Mouse (Mus musculus): ENCODE results near the gene Usp48.

Usp48 gene

DNA sequence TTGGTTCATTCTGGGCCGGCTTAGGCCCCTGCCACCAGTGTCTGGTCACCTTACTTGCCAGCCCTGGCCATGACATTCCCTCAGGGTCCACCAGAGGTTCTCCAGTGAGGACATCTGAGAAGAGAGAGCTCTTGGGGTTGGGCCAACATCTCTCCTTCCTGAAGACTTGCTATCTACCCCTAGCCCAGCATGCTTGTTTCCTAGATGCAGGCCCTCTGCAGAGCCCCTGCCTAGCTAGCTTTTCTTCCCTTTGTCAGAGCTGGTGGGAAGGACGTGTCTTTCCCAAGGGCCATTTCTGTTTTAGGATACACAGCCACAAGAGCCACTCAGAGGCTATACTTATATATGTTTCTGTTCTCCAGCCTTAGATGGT, 67.5 kb downstream of the Usp48 start:
- no peak for DNase-seq (ENCODE audit: low spot score)

DNA sequence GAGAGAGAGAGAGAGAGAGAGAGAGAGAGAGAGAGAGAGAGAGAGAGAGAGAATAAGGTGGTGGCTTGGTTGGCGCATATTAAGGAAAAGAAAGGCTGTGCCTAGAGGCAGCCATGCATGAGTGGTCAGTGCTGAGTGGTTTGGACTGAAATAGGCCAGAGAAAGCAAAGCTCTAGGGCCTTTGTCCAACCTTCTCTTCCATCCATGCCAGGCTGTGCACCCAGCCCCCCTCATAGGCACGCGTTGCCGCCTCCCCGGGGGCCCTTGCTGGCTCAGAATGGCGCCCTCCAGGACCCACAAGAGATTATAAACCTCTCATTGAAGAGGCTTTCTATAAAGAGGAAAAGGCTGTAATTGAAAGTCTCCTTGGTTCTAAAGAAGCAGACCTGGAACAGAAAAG, 68.0 kb downstream of the Usp48 start:
- DNase-seq (ENCODE audit: low spot score), result no peak

- DNase-seq (ENCODE audit: low spot score), result no peak
Observed at GRCm38 (mm10) chr4:137663491-137663890, 69.9 kb downstream of the Usp48 start.

DNA sequence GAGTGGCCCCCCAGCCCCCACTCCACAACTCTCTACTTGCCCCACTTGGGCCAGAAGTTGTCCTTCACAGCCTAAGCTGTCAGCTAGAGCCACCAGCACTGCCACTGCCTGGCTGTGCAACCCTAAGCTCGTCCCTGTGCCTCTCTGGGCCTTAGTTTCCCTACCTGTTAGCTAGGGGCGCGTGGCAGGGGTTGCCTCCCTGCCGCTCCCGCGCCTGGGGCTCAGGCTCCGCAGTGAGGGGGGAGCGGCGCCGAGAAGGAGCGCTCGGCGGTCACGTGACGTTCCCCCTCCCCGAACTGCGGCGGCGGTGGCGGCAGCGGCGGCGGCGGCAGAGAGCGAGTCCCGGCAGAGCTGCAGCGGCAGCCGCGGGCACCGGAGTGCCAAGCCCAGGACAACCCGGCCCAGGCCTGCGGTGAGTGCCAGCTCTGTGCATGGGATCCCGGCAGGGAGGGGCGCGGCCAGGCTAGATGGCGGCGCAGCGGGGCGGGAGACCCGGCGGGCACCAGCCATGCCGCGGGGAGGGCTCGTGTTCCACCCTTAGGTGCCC, 71.0 kb downstream of the Usp48 start, which contains the start of gene Rap1gap:
Gene Rap1gap, plus strand, starts transcription at position 294 of the 547 bp plus-strand sequence.
- DNase-seq (ENCODE audit: low spot score), result no peak

DNA sequence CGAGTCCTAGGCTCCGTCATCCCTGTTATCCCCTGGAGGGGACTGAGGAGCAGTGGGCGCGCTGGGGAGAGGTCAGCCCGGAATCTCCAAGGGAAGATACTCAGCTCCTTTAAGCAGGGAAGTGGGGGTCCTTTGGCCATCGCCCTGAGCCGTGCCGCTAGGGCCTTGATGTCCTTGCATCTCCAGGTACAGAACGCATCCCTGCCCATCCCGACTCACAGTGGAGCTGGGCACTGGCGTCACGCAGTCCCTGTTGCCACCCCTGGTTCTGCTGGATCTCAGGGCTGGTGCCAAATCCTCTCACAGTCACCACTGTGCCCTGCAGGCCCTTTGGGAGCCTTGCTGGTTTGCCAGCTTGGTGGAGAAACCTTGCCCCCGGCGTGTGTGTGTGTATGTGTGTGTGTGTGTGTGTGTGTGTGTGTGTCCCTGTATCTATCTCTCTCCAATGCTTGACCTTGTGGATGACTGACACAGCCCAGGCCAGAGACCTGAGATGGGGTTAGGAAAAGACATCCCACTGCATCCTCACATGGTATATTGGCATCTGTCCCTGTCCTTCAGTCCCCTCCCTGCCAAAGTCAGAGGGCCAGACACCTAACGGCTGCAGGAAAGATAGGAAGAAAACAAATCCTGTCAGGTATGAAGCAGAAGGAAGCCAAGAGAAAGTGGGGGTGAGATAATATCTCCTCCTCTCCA, 71.6 kb downstream of the Usp48 start:
- no peak for DNase-seq (ENCODE audit: low spot score)

GRCm38 (mm10) chr4:137665791-137666190, 72.2 kb downstream of the Usp48 start:
- no peak for DNase-seq (ENCODE audit: low spot score)

- DNase-seq (ENCODE audit: low spot score), result no peak
Observed at GRCm38 (mm10) chr4:137666283-137666957, 72.9 kb downstream of the Usp48 start.

GRCm38 (mm10) chr4:137666958-137667345, 73.4 kb downstream of the Usp48 start:
- no peak for DNase-seq (ENCODE audit: low spot score)

- no peak for DNase-seq (ENCODE audit: low spot score)
Observed at GRCm38 (mm10) chr4:137667747-137668146, 74.2 kb downstream of the Usp48 start.

DNA sequence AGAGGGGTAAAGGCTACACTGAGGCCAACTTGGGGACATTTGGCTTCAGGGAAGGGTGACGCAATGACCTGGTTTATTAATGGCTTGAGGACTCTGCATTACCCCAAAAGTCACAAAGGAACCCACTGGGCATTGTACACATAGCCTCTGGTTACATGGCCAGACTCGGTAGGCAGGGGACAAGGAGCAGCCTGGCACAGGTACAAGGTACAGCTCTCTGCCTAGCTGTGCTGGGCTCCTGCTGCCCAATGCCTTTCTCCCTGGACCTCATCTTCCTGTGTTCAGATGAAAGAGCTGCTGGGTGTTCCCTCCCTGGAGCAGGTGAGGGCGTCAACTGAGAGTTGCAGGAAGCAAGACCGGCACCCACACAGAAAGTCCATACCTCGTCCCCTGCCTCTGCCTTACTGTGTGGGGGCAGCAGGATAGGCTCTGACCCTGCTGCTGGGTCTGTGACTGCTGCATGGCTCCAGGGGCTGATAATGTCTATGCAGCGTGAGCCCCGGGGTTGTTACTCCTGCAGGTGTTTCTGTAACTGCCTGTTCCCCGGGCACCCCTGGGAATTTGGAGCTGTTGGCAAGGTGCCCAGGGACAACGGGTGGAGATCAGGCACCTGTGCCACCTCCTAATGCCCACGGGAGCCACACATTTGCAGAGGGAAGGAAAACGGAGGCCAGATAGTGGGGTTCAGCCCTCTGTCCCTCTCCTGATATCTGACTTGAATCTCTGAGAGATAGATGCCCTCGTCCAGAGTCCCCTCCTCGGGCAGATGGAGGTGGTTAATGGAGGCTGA, 78.4 kb downstream of the Usp48 start:
- no peak for DNase-seq (ENCODE audit: low spot score)

- no peak for DNase-seq (ENCODE audit: low spot score)
Observed at GRCm38 (mm10) chr4:137675566-137675965, 82.0 kb downstream of the Usp48 start.

DNA sequence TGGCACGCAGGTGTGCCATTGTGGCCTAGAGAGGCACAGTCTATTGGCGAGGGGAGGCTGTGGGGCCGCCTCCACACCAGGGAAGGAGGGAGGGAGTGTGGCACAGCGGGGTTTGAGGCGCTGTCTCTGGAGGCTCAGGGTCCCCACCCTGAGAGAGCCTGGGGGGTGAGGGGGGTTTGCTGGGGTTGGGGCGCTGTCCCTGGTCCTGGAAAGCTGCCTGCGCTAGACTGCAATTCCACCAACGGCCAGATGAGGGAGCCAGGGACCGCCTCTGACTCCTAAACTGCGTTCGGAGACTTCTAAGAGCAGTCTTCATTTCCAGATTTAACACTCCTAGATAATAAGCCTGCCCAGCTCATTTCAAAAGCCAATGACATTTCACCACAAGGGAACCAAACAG, 82.5 kb downstream of the Usp48 start:
- DNase-seq (ENCODE audit: low spot score), result peak; percentile 45

- no peak for DNase-seq (ENCODE audit: low spot score)
Observed at GRCm38 (mm10) chr4:137676700-137677484, 83.3 kb downstream of the Usp48 start.

DNA sequence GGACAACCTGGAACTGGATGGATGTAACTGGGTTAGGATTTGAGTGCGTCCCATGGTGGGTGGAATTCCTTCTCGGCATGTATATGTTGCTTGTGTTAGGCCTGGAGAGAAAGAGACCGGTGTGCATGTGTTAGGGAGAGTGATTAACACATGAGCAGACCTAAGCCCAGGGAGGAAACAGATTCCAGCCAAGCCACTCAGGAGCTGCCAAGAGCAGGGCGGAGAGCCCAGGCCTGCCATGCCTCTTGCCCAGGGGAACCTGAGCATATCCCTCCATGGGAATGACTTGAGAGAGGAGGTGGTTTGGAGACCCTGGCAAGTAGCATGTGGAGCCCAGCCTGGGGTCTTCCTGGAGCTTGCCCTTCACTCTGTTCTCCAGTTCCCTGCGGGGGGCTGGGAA, 84.4 kb downstream of the Usp48 start:
- DNase-seq (ENCODE audit: low spot score), result no peak

DNA sequence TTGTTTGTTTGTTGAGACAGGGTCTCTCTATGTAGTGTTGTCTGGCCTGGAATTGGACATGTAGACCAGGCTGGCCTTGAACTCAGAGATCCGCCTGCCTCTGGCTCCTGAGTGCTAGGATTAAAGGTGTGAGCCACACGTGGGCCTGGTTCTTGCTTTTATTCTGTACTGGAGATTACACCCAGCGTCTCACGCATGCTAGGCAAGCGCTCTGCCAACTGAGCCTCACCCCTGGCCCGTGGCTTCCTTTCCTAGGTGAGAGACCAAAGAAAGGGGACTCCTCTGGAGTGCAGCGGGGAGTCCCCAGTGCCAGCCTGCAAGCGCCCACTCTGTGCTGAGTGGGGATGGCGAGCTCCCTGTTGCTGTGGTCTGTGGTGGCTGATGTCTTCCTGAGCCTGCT, 85.0 kb downstream of the Usp48 start:
- no peak for DNase-seq (ENCODE audit: low spot score)

DNA sequence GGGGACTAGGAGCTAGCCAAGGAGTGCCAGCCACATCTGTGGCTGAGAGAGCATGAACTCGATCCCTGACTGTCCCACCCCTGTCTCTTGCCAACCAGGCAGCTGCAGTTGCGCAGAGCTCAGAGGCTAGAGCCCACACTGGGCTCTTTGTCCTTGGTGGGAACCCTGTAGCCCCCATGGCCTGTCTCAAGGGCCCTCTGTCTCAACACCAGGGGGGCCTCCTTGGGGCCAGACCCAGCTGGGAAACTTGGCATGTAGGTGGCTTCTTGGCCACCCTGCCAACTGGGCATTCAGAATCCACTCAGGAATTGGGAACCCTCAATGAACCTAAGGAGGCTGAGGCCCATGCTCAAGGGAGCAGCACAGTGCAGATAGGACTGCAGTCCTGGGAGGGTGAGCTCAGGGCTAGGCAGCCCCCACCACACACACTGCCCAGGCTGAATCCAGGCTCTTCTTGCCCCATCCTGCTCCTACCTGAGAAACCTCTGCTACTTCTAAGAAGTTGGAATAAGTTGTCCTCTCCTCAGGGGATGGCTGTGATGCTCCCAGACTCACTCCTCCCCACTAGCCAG, 86.5 kb downstream of the Usp48 start:
- DNase-seq (ENCODE audit: low spot score), result no peak

DNA sequence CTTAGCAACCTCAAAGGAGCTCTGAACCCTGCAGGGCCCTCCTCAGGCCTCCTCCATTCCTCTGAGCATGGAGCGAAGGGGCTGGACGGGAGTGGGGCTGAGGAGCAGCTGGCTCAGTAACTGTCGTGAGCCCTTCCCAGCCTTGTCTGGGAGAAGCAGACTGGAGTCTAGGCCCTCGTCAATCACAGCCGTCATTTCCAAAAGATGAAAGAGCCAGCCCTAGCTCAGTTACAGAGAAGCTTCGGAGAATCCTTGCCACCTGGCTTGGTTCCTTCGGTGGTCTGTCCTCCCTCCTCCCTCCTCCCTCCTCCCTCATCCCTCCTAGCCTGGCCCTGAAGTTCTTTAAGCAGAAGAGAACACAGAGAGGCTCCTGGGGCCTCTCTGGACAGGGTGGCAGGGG, 87.2 kb downstream of the Usp48 start:
- DNase-seq (ENCODE audit: low spot score), result no peak

DNA sequence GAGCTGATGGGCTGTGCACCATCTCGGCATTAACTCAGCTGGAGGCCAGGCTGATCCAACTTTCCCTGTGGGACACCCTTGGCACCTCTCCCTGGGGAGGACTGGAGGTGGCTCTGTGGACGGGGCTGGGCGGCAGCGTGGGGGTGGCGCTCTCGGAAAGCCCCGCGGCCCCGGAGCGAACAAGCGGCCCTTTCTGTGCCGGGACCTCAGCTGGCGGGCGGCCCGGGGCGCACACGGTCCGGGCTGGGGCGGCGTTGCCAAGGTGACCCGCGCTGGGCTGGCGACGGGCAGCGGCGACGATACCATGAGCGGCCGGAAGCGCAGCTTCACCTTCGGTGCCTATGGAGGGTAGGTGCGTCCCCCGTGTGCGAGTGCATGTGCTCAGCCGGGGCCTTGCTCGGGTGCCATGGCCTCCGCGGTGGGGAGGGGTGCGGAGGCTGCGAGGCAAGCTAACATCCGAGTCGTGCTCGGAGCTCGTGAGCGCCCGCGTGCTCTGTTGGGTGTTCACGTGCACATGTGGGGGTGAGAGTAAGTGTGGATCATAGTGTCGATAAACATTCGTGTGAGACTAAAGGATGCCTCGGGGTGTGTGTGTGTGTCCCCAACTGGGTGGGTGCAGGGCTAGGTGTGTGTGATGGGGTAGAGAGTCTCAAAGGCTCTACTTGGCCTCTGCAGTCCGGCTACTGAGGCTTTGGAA, 88.0 kb downstream of the Usp48 start:
- DNase-seq (ENCODE audit: low spot score), result no peak

DNA sequence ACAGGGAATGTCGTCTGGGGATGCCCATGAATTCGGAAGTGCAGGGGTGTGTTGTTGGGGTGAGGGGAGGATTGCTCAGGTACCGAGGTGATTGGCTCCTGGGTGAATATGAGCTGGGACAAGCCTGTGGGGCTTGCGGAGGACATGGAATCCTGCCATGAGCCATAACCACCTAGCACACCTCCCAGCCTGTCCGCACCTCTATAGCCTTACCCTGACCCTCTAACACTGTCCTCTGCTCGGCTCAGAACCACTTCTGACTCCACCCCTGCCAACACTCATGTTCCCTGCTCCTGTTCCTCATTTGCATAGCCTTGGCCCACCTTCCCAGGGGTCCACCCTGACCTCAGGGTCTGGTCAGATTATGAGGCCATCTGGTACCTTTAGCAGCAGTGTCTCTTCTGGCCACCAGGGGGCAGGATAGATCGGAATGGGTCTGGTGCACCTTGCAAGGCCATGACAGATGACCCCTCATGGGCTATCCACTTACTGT, 89.5 kb downstream of the Usp48 start:
- no peak for DNase-seq (ENCODE audit: low spot score)

DNA sequence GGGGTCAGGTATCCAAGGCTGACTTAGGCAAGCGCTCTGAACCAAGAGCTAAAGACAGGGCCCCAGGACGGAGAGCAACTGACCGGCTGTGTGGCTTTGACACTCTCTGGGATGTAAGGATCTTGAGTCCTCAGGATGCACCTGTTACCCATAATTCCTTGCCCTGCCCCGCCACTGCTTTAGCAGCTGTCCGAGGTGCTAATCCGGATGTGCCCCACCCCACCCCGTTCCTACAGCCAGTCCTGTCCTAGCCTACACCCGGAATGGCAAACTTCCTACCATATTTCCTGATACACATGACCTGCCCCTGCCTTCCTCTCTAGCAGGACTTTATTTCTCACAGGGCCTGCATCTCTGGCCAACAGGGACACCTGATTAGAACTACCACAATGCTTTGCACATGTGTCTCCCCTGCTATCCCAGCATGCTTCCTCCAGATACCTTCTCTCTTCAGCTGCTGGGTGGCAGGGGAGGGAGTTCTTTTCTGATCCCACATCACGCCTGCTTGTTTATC, 91.3 kb downstream of the Usp48 start:
- no peak for DNase-seq (ENCODE audit: low spot score)

- no peak for DNase-seq (ENCODE audit: low spot score)
Observed at GRCm38 (mm10) chr4:137686303-137686702, 92.7 kb downstream of the Usp48 start.

Data from testis, postnatal 14 days (tissue).